Mouse (Mus musculus) neutrophil, adult 59 days (primary cell): ENCODE results near the gene Apol9b. TPM values are rescaled to one million over a fixed set of nuclear protein-coding genes. Genes with fewer than 3 reads are reported as not detected.

Experiments used
- total RNA-seq, 2 experiments: library from RNA; stranded (reverse); gene quantifications; 1 replicate in 1 of 2; 2 replicates in 1 of 2; pipeline ENCODE4 v1.2.4; 2023

The Apol9b gene
- not detected for total RNA-seq

DNA sequence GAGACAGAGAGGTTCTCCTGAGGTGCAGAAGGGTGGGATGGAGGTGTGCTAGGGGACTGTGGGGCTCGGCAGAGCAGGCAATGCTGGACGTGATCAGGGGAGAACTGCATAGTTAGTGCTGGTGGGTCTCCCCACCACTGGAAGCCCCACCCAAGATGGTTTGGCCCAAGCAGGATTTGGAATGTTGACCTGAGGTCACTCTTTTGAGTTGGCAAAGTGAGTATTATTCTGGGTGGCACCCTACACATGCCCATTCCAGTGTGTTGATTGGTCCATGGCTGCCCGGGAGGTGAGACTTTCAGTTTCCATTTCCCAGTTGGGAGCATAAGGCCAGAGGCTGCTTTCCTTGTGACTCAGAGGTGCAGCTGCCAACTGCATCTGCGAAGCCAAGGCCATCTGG lies at the start of gene Apol9b:
Gene Apol9b, plus strand, starts transcription at position 301 of the 400 bp plus-strand sequence.

GRCm38 (mm10) chr15:77698656-77699055 lies 30.2 kb upstream of the Apol9b start, which contains the start of gene Apol7e:
Apol7e (plus strand) TSS chr15:77698857.

GRCm38 (mm10) chr15:77756848-77757247 lies 28.0 kb downstream of the Apol9b start, which contains the start of gene Apol8:
Apol8 (minus strand) TSS chr15:77757003.

Other genes with a start within 250 kb of the Apol9b start
- not detected for gene Apol11a, start 220.8 kb upstream of the Apol9b start, total RNA-seq
- not detected for gene Apol7c, start 195.7 kb upstream of the Apol9b start, total RNA-seq
- gene 1700025B11Rik, start 167.1 kb upstream of the Apol9b start, total RNA-seq: not detected
- not detected for gene Apol10b, start 132.9 kb upstream of the Apol9b start, total RNA-seq
- gene Gm36245, start 129.8 kb upstream of the Apol9b start, total RNA-seq: not detected
- under 1 TPM; 0.64 to 0.71 TPM for gene Apol11b, start 85.8 kb upstream of the Apol9b start, total RNA-seq
- gene Apol7e, start 30.2 kb upstream of the Apol9b start, total RNA-seq: not detected
- 1 to 10 TPM; 5.1 to 8.3 TPM for gene Apol8, start 28.0 kb downstream of the Apol9b start, total RNA-seq
- 1,000 to 10,000 TPM; 1,538 to 1,599 TPM for gene Myh9, start 113.1 kb downstream of the Apol9b start, total RNA-seq
- gene Txn2, start 200.0 kb downstream of the Apol9b start, total RNA-seq: 10 to 100 TPM; 68.0 to 69.7 TPM
- 10 to 100 TPM; 28.0 to 30.9 TPM for gene Foxred2, start 227.7 kb downstream of the Apol9b start, total RNA-seq
- 10 to 100 TPM; 70.3 to 83.7 TPM for gene Eif3d, start 241.8 kb downstream of the Apol9b start, total RNA-seq